Mouse (Mus musculus): ENCODE results near the gene Mier2. TPM values are rescaled to one million over a fixed set of nuclear protein-coding genes. Genes with fewer than 3 reads are reported as not detected.

The Mier2 gene
- polyA plus RNA-seq, 1 experiment = 26.6 TPM

GRCm38 (mm10) chr10:79552531-79552930, 2.5 kb downstream of the Mier2 start:
- peaks cover 12% of the 10 kb centered on the region for H3K79me2 ChIP-seq (ENCODE audit: control insufficient read depth, insufficient read depth)
- TF ChIP-seq MYOD1 (IDR thresholded peaks at IDR 0.05; ENCODE audit: control insufficient read depth in 1 of 3, insufficient read length in 2 of 3, low read depth in 2 of 3) (no peak), TCF12 (IDR thresholded peaks at IDR 0.05; ENCODE audit: insufficient read depth, poor library complexity, severe bottlenecking) (no peak), USF1 (IDR thresholded peaks at IDR 0.05; ENCODE audit: low read depth) (no peak), MAX (IDR thresholded peaks at IDR 0.05; ENCODE audit: low read depth) (no peak), SRF (IDR thresholded peaks at IDR 0.05; ENCODE audit: control insufficient read depth, insufficient read length, low read depth) (no peak), POLR2A (IDR thresholded peaks at IDR 0.05; ENCODE audit: insufficient read length, low read depth) (no peak), E2F4 (IDR thresholded peaks at IDR 0.05; ENCODE audit: insufficient read depth) (no peak), REST (IDR thresholded peaks at IDR 0.05; ENCODE audit: insufficient read depth, insufficient read length) (no peak), POLR2AphosphoS2 (IDR thresholded peaks at IDR 0.05; ENCODE audit: insufficient read length, low read depth) (no peak), TCF3 (IDR thresholded peaks at IDR 0.05; ENCODE audit: insufficient read length, low read depth) (no peak), CEBPB (IDR thresholded peaks at IDR 0.05; ENCODE audit: insufficient read depth, poor library complexity, severe bottlenecking) (no peak), MYOG (IDR thresholded peaks at IDR 0.05; ENCODE audit: control insufficient read depth in 1 of 3, insufficient read depth in 1 of 3, insufficient read length in 2 of 3, low read depth in 2 of 3) (no peak)
- H3K4me2 ChIP-seq (ENCODE audit: low read depth) = no peak overlapping the region
- H3K4me3 ChIP-seq = no peak overlapping the region
- H3K27me3 ChIP-seq (ENCODE audit: control insufficient read depth, insufficient read depth, insufficient read length) = no peaks in the 10 kb centered on the region
- H3ac ChIP-seq (ENCODE audit: control insufficient read depth, insufficient read length) = no peak overlapping the region
- peaks cover 7% of the 10 kb centered on the region for H3K36me3 ChIP-seq (ENCODE audit: control insufficient read depth, insufficient read depth)

GRCm38 (mm10) chr10:79550366-79550765, 4.6 kb downstream of the Mier2 start:
- Histone ChIP-seq H3K36me3 (ENCODE audit: control insufficient read depth, insufficient read depth) (peaks cover 9% of the 10 kb centered on the region), H3K27me3 (ENCODE audit: control insufficient read depth, insufficient read depth, insufficient read length) (no peaks in the 10 kb centered on the region), H3K79me2 (ENCODE audit: control insufficient read depth, insufficient read depth) (peaks cover 12% of the 10 kb centered on the region), H3ac (ENCODE audit: control insufficient read depth, insufficient read length) (no peak overlapping the region), H3K4me2 (ENCODE audit: low read depth) (no peak overlapping the region), H3K4me3 (no peak overlapping the region)
- TF ChIP-seq TCF3 (IDR thresholded peaks at IDR 0.05; ENCODE audit: insufficient read length, low read depth) = no peak
- TF ChIP-seq MYOG (IDR thresholded peaks at IDR 0.05; ENCODE audit: control insufficient read depth in 1 of 3, insufficient read depth in 1 of 3, insufficient read length in 2 of 3, low read depth in 2 of 3) = no peak
- TF ChIP-seq POLR2AphosphoS2 (IDR thresholded peaks at IDR 0.05; ENCODE audit: insufficient read length, low read depth) = no peak
- no peak for TF ChIP-seq SRF (IDR thresholded peaks at IDR 0.05; ENCODE audit: control insufficient read depth, insufficient read length, low read depth)
- TF ChIP-seq CEBPB (IDR thresholded peaks at IDR 0.05; ENCODE audit: insufficient read depth, poor library complexity, severe bottlenecking) = no peak
- no peak for TF ChIP-seq USF1 (IDR thresholded peaks at IDR 0.05; ENCODE audit: low read depth)
- no peak for TF ChIP-seq MAX (IDR thresholded peaks at IDR 0.05; ENCODE audit: low read depth)
- no peak for TF ChIP-seq POLR2A (IDR thresholded peaks at IDR 0.05; ENCODE audit: insufficient read length, low read depth)
- no peak for TF ChIP-seq E2F4 (IDR thresholded peaks at IDR 0.05; ENCODE audit: insufficient read depth)
- TF ChIP-seq REST (IDR thresholded peaks at IDR 0.05; ENCODE audit: insufficient read depth, insufficient read length) = no peak
- TF ChIP-seq TCF12 (IDR thresholded peaks at IDR 0.05; ENCODE audit: insufficient read depth, poor library complexity, severe bottlenecking) = no peak
- no peak for TF ChIP-seq MYOD1 (IDR thresholded peaks at IDR 0.05; ENCODE audit: control insufficient read depth in 1 of 3, insufficient read length in 2 of 3, low read depth in 2 of 3)

DNA sequence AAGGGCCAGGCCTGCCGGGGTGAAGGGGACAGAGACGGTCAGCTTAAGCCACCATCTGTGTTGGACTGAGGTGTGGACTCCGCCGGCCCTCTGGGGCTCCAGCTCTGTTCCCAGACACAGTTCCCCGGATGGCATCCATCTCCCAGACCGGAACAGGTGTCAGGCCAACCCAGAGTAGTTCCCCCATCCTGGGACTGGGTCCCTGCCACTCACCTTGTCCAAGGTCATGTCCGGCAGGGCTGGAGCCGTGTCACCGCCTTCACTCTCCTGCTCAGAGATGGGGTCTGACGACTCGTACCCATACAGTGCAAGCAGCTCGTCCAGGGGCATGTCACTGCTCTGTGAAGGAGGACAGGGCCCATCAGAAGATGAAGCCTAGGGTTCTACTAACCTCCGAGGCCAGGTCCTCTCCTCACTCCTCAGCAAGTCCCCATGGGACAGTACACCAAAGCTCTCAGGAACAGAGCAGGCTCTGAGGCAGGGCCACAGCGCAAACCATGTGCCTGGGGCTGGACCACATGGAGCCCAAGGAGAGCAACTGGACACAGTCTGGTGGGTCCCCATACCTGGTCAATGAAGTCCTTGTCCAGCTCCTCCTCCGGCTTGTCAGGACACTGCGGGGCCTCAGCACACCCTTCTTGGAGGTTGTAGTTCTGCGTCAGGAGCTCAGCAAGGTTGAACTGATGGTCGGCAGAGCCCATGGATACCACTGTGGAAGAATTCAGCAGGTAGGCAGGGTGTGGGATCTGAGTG, 5.9 kb downstream of the Mier2 start:
- Histone ChIP-seq H3K79me2 (ENCODE audit: control insufficient read depth, insufficient read depth) (peaks cover 11% of the 10 kb centered on the region), H3K4me3 (no peak overlapping the region), H3K4me2 (ENCODE audit: low read depth) (no peak overlapping the region), H3K36me3 (ENCODE audit: control insufficient read depth, insufficient read depth) (peaks cover 9% of the 10 kb centered on the region), H3K27me3 (ENCODE audit: control insufficient read depth, insufficient read depth, insufficient read length) (no peaks in the 10 kb centered on the region), H3ac (ENCODE audit: control insufficient read depth, insufficient read length) (no peak overlapping the region)
- TF ChIP-seq TCF12 (IDR thresholded peaks at IDR 0.05; ENCODE audit: insufficient read depth, poor library complexity, severe bottlenecking) (no peak), TCF3 (IDR thresholded peaks at IDR 0.05; ENCODE audit: insufficient read length, low read depth) (no peak), REST (IDR thresholded peaks at IDR 0.05; ENCODE audit: insufficient read depth, insufficient read length) (no peak), USF1 (IDR thresholded peaks at IDR 0.05; ENCODE audit: low read depth) (no peak), E2F4 (IDR thresholded peaks at IDR 0.05; ENCODE audit: insufficient read depth) (no peak), SRF (IDR thresholded peaks at IDR 0.05; ENCODE audit: control insufficient read depth, insufficient read length, low read depth) (no peak), CEBPB (IDR thresholded peaks at IDR 0.05; ENCODE audit: insufficient read depth, poor library complexity, severe bottlenecking) (no peak), POLR2A (IDR thresholded peaks at IDR 0.05; ENCODE audit: insufficient read length, low read depth) (no peak), MYOD1 (IDR thresholded peaks at IDR 0.05; ENCODE audit: control insufficient read depth in 1 of 3, insufficient read length in 2 of 3, low read depth in 2 of 3) (no peak), MAX (IDR thresholded peaks at IDR 0.05; ENCODE audit: low read depth) (no peak), MYOG (IDR thresholded peaks at IDR 0.05; ENCODE audit: control insufficient read depth in 1 of 3, insufficient read depth in 1 of 3, insufficient read length in 2 of 3, low read depth in 2 of 3) (no peak), POLR2AphosphoS2 (IDR thresholded peaks at IDR 0.05; ENCODE audit: insufficient read length, low read depth) (no peak)

GRCm38 (mm10) chr10:79548546-79548945, 6.5 kb downstream of the Mier2 start:
- Histone ChIP-seq H3K36me3 (ENCODE audit: control insufficient read depth, insufficient read depth) (peaks cover 9% of the 10 kb centered on the region), H3ac (ENCODE audit: control insufficient read depth, insufficient read length) (no peak overlapping the region), H3K27me3 (ENCODE audit: control insufficient read depth, insufficient read depth, insufficient read length) (no peaks in the 10 kb centered on the region), H3K4me3 (no peak overlapping the region), H3K4me2 (ENCODE audit: low read depth) (no peak overlapping the region), H3K79me2 (ENCODE audit: control insufficient read depth, insufficient read depth) (peaks cover 5% of the 10 kb centered on the region)
- TF ChIP-seq REST (IDR thresholded peaks at IDR 0.05; ENCODE audit: insufficient read depth, insufficient read length) (no peak), CEBPB (IDR thresholded peaks at IDR 0.05; ENCODE audit: insufficient read depth, poor library complexity, severe bottlenecking) (no peak), POLR2A (IDR thresholded peaks at IDR 0.05; ENCODE audit: insufficient read length, low read depth) (no peak), SRF (IDR thresholded peaks at IDR 0.05; ENCODE audit: control insufficient read depth, insufficient read length, low read depth) (no peak), MAX (IDR thresholded peaks at IDR 0.05; ENCODE audit: low read depth) (no peak), MYOD1 (IDR thresholded peaks at IDR 0.05; ENCODE audit: control insufficient read depth in 1 of 3, insufficient read length in 2 of 3, low read depth in 2 of 3) (no peak), USF1 (IDR thresholded peaks at IDR 0.05; ENCODE audit: low read depth) (no peak), TCF3 (IDR thresholded peaks at IDR 0.05; ENCODE audit: insufficient read length, low read depth) (no peak), POLR2AphosphoS2 (IDR thresholded peaks at IDR 0.05; ENCODE audit: insufficient read length, low read depth) (no peak), TCF12 (IDR thresholded peaks at IDR 0.05; ENCODE audit: insufficient read depth, poor library complexity, severe bottlenecking) (no peak), MYOG (IDR thresholded peaks at IDR 0.05; ENCODE audit: control insufficient read depth in 1 of 3, insufficient read depth in 1 of 3, insufficient read length in 2 of 3, low read depth in 2 of 3) (no peak), E2F4 (IDR thresholded peaks at IDR 0.05; ENCODE audit: insufficient read depth) (no peak)
